Mouse (Mus musculus) lung, postnatal 0 days (tissue): ENCODE measurements around the gene Ache. TPM values are rescaled to one million over a fixed set of nuclear protein-coding genes. Genes with fewer than 3 reads are reported as not detected.

Experiments
- ATAC-seq: fragments of 200-750 bp; cut with Nextera tagmentation; 2 replicates; pipeline ENCODE4 v1.8.0; 2017; ENCODE audit warnings: moderate library complexity
- DNase-seq: peaks from one replicate; pipeline ENCODE4 v3.0.0-alpha.2; 2016; ENCODE audit warnings: low spot score
- H3K27ac ChIP-seq: fragments of 300-500 bp; sonication (generic); 2 replicates; pipeline ENCODE4 v1.5.1; 2014; ENCODE audit warnings: antibody characterized with exemption, mild to moderate bottlenecking, low read length, mixed read lengths
- H3K27me3 ChIP-seq: fragments of 300-500 bp; sonication (generic); replicated peaks from 2 replicates; pipeline ENCODE4 v1.6.1; 2014; ENCODE audit warnings: low read length, mixed read lengths; ENCODE audit not compliant: insufficient read depth
- H3K36me3 ChIP-seq: fragments of 300-500 bp; sonication (generic); 2 replicates; pipeline ENCODE4 v1.6.1; 2014; ENCODE audit warnings: low read length, mixed read lengths; ENCODE audit not compliant: insufficient read depth
- H3K4me1 ChIP-seq: fragments of 300-500 bp; sonication (generic); 2 replicates; pipeline ENCODE4 v1.6.1; 2014; ENCODE audit warnings: antibody characterized with exemption, low read depth, low read length, mixed read lengths; ENCODE audit not compliant: insufficient read depth
- H3K4me2 ChIP-seq: fragments of 300-500 bp; sonication (generic); replicated peaks from 2 replicates; pipeline ENCODE4 v1.6.1; 2014; ENCODE audit warnings: low read depth, mild to moderate bottlenecking, low read length, moderate library complexity, mixed read lengths
- H3K4me3 ChIP-seq: fragments of 300-500 bp; sonication (generic); 2 replicates; pipeline ENCODE4 v1.5.1; 2014; ENCODE audit warnings: low read depth, low read length
- H3K9ac ChIP-seq: fragments of 300-500 bp; sonication (generic); replicated peaks from 2 replicates; pipeline ENCODE4 v1.6.1; 2014; ENCODE audit warnings: low read depth, mild to moderate bottlenecking
- H3K9me3 ChIP-seq: fragments of 300-500 bp; sonication (generic); 2 replicates; pipeline ENCODE4 v1.6.1; 2016; ENCODE audit warnings: low read length, mixed read lengths
- CTCF ChIP-seq: IDR thresholded peaks from 2 replicates; pipeline ENCODE4 v1.5.1; 2016; ENCODE audit warnings: antibody characterized with exemption, mild to moderate bottlenecking
- EP300 ChIP-seq: IDR thresholded peaks from 2 replicates; pipeline ENCODE4 v1.6.1; 2016; ENCODE audit warnings: antibody characterized with exemption, mild to moderate bottlenecking, control low read depth
- WGBS: fragments of 180-500 bp; shearing (Covaris S2); extraction: QIAGEN DNeasy Blood & Tissue Kit; methylation state at CpG from one replicate; pipeline ENCODE4 v1.1.7; 2014; 5-methylcytosine and 5-hydroxymethylcytosine counted together
- polyA plus RNA-seq: library from polyadenylated mRNA; unstranded; fragments of >200 nt; fragmentation: Nextera tagmentation; extraction: Ambion mirVana; gene quantifications from 2 replicates; pipeline ENCODE4 v1.2.1, GENCODE M21; 2015

The Ache gene
- polyA plus RNA-seq, 1 experiment from 2014 or later = 0.92 TPM

- TF ChIP-seq CTCF = peak; percentile 90
- TF ChIP-seq EP300 = no peak
- DNase-seq (peak; percentile 57), ATAC-seq (0 out of 2 replicates have a peak, but pooled peaks have one; percentile 7)
- no peak overlapping the region for H3K9ac ChIP-seq
- no peak overlapping the region for H3K4me2 ChIP-seq
- H3K4me3 ChIP-seq = no peak overlapping the region
- no peaks in the 10 kb centered on the region for H3K36me3 ChIP-seq
- H3K27me3 ChIP-seq = peaks cover 16% of the 10 kb centered on the region
- H3K9me3 ChIP-seq = no peaks in the 10 kb centered on the region
- WGBS = 20% methylated on average over 15 of the region's 15 CpGs
- H3K4me1 ChIP-seq = peaks cover 16% of the 10 kb centered on the region
- no peak overlapping the region for H3K27ac ChIP-seq
Measured at GRCm38 (mm10) chr5:137290677-137291076, 3.4 kb downstream of the Ache start.

- H3K9ac ChIP-seq = no peak overlapping the region
- DNase-seq (no peak), ATAC-seq (no peak)
- H3K27ac ChIP-seq = no peak overlapping the region
- H3K4me1 ChIP-seq = peaks cover 16% of the 10 kb centered on the region
- H3K27me3 ChIP-seq = peaks cover 16% of the 10 kb centered on the region
- no peaks in the 10 kb centered on the region for H3K9me3 ChIP-seq
- WGBS = 73% methylated on average over 15 of the region's 15 CpGs
- TF ChIP-seq CTCF (no peak), EP300 (no peak)
- H3K4me3 ChIP-seq = no peak overlapping the region
- no peak overlapping the region for H3K4me2 ChIP-seq
- peaks cover 6% of the 10 kb centered on the region; the same call in 1 of the 2 replicates for H3K36me3 ChIP-seq
Measured at GRCm38 (mm10) chr5:137291381-137291926, 4.1 kb downstream of the Ache start.

GRCm38 (mm10) chr5:137293282-137293681 is 6.0 kb downstream of the Ache start:
- peak overlapping the region; percentile 58 for H3K9ac ChIP-seq
- DNase-seq (peak; percentile 84), ATAC-seq (peak; percentile 53)
- WGBS = under 1% methylated on average over 14 of the region's 15 CpGs
- peaks cover 11% of the 10 kb centered on the region; the same call in 1 of the 2 replicates for H3K27me3 ChIP-seq
- H3K4me2 ChIP-seq = peak overlapping the region; percentile 97
- peak overlapping the region; percentile 45 for H3K4me3 ChIP-seq
- peaks cover 22% of the 10 kb centered on the region for H3K36me3 ChIP-seq
- peak; percentile 23 for TF ChIP-seq CTCF
- TF ChIP-seq EP300 = no peak
- peaks cover 11% of the 10 kb centered on the region for H3K4me1 ChIP-seq
- H3K27ac ChIP-seq = peak overlapping the region; percentile 89
- no peaks in the 10 kb centered on the region for H3K9me3 ChIP-seq

- H3K4me3 ChIP-seq = peak within 1 kb of the TSS; percentile 45
- H3K4me2 ChIP-seq = peak within 1 kb of the TSS; percentile 97
- peak within 1 kb of the TSS; percentile 89 for H3K27ac ChIP-seq
- H3K9me3 ChIP-seq = no peaks in the 10 kb centered on the region
- H3K27me3 ChIP-seq = peaks cover 6% of the 10 kb centered on the region; the same call in 1 of the 2 replicates
- ATAC-seq = peak; percentile 97
- WGBS = 3% methylated on average over 52 of the region's 52 CpGs
- peak within 1 kb of the TSS; percentile 62 for H3K9ac ChIP-seq
- H3K36me3 ChIP-seq = peaks cover 30% of the 10 kb centered on the region
- TF ChIP-seq EP300 (no peak), CTCF (peak; percentile 37; the same call in 1 of the 2 replicates)
- DNase-seq = peak; percentile 98
- peaks cover 7% of the 10 kb centered on the region for H3K4me1 ChIP-seq
Measured at GRCm38 (mm10) chr5:137293839-137294743, 6.8 kb downstream of the Ache start, which contains the start of gene Ufsp1. Gene Ufsp1 (plus strand): TSS chr5:137294629.

DNA sequence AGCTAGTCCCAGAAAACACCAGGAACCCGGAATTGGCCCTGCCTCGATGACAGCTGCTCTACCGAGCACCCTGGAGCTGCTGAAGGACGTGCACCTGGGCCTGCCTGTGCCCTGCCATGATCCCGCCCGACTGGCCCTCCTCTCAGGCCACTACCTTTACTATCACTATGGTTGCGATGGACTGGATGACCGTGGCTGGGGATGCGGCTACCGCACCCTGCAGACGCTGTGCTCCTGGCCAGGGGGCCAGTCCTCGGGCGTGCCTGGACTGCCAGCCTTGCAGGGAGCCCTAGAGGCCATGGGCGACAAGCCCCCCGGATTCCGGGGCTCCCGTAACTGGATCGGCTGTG is 7.4 kb downstream of the Ache start:
- WGBS = 12% methylated on average over 18 of the region's 18 CpGs
- Histone ChIP-seq H3K4me1 (peaks cover 5% of the 10 kb centered on the region), H3K4me2 (peak overlapping the region; percentile 97), H3K27ac (no peak overlapping the region; the same call in none of the 2 replicates), H3K4me3 (peak overlapping the region; percentile 45), H3K27me3 (no peaks in the 10 kb centered on the region; the same call in 1 of the 2 replicates), H3K9me3 (no peaks in the 10 kb centered on the region), H3K36me3 (peaks cover 37% of the 10 kb centered on the region), H3K9ac (peak overlapping the region; percentile 62)
- TF ChIP-seq EP300 = no peak
- no peak for TF ChIP-seq CTCF
- ATAC-seq (peak; percentile 30), DNase-seq (no peak)

- WGBS = 75% methylated on average over 9 of the region's 9 CpGs
- Histone ChIP-seq H3K27me3 (no peaks in the 10 kb centered on the region; the same call in 1 of the 2 replicates), H3K36me3 (peaks cover 43% of the 10 kb centered on the region), H3K27ac (no peak overlapping the region), H3K4me3 (0 out of 2 replicates have a peak overlapping the region, but pooled peaks have one; percentile 45), H3K9ac (peak overlapping the region; percentile 62; the same call in 1 of the 2 replicates), H3K4me1 (peaks cover 5% of the 10 kb centered on the region), H3K9me3 (no peaks in the 10 kb centered on the region), H3K4me2 (peak overlapping the region; percentile 97; the same call in 1 of the 2 replicates)
- TF ChIP-seq CTCF (no peak), EP300 (no peak)
- ATAC-seq (no peak), DNase-seq (no peak)
Measured at GRCm38 (mm10) chr5:137295296-137295695, 8.0 kb downstream of the Ache start.
